Mouse (Mus musculus) cerebellum, postnatal 25 days (tissue): ENCODE data around the gene 3110040N11Rik.
A peak's percentile ranks its signal among the peaks of the same experiment; 100 is the strongest.
"Not testable (repeated sequence)": the region's sequence is repeated elsewhere in the genome, so short reads cannot be mapped to it uniquely, and the experiment has no call there.

Experiments used
- DNase-seq, 2 experiments: peaks; one replicate each; pipeline ENCODE4 v3.0.0; 2021; ENCODE audit warnings: mixed read lengths in 2 of 2

3110040N11Rik gene

DNA sequence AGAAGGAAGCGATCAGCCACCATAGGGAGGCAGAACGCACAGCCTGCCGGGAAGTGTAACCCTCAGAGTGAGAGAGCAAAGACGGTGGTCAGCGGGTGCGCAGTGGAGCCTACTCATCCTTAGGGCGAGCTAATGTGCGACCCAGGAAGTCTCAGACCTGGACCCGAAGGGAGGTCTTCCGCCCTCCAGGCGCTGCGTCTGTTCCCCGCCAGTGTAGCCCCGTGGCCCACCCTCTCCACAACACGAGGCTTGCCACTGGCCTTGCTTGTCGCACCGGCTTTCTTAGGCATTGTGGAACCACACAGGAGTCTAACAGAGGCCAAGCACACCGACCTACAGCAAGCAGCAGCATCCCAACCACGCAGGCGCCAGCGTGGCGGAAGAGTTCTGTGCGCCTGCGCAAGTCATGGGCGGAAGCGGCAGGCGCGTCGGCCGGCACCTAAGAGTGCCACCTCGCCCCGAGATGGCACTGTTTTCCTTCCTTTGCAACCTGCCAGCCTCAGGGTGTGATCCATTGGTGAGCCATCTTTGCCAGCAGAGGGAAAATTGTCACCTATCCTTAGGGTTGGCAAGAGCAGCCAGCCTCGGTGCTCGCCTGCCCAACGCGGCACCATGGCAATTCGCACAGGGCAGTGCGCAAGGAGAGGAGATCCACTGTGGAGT, at the start of gene 3110040N11Rik:
TSS of gene 3110040N11Rik (minus strand) at position 384 of the 663 bp plus-strand sequence.
- peak; percentile 89 to 93 for DNase-seq

DNA sequence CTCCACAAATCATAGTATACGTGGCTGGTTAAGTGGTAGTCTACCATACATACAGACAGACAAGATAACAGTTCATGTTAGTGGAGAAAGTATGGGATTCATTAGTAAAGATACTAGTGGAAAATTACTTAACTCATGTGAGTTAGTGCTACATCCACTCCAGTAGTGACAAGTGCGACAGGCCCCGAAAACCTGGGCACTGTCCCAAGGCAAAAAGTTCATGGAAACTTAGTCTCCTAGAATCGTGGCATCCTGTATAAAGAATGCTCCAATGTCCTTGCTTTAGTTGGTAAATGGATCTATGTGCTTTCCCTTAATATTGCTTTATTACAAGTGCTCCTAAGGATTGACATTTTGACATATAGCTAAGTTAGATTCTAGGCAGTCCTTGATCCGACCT, 48.5 kb upstream of the 3110040N11Rik start:
- DNase-seq: not testable (repeated sequence)

- DNase-seq: no peak
Observed at GRCm38 (mm10) chr7:81835430-81835829, 46.2 kb upstream of the 3110040N11Rik start.

DNA sequence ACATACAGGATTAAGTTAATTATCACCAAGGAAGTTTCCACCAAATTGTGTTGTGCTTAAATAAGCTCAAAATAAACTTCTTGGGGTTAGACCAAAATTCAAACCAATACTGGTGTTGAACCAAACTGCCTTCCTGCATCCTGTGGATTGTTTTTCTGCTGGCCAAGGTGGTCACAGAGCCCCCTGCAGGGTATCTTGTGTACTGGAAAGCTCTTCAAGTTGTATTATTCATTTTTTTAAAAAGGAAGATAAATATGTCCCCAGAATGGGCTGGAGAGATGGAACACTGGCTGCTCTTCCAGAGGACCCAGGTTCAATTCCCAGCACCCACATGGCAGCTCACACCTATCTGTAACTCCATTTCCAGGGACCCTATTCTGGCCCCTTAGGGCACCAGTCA, 45.6 kb upstream of the 3110040N11Rik start:
- no peak for DNase-seq

GRCm38 (mm10) chr7:81829379-81829894, 40.2 kb upstream of the 3110040N11Rik start, which contains the start of gene Btbd1:
Btbd1 (minus strand) TSS chr7:81829431.
- peak in 1 of 2 experiments; percentile 80 for DNase-seq

DNA sequence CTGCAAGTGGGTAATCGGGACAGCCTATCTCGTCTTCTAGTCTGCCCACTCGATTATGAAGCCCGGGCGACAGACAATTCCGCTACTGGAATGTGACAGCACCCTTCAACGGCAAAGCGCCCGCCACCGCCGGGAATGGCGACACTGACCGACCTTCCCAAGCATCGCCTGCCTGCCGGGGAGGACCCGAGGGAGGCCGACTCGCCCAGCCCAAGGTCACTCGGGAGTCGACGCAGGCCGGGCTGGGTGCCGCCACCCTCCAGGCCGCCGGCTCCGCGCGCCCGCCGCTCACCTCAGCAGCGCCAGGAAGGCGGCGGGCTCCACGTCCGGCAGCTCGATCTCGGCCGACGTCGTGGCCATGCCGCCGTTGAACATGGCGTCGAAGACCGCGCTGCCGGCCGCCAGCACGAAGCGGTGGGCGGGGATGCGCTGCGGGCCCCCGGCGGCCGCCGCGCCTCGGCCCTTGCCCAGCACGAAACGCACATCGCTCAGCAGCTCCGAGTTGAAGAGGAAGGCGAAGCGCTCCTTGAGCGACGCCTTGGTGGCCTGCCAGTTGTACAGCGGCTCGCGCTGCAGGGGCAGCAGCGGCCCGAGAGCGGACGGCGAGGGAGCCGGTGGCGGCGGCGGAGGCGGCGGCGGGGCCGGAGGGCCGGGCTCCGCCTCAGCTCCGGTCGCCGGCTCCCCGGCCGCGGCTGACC, 39.6 kb upstream of the 3110040N11Rik start:
- peak; percentile 50 to 66 for DNase-seq

DNA sequence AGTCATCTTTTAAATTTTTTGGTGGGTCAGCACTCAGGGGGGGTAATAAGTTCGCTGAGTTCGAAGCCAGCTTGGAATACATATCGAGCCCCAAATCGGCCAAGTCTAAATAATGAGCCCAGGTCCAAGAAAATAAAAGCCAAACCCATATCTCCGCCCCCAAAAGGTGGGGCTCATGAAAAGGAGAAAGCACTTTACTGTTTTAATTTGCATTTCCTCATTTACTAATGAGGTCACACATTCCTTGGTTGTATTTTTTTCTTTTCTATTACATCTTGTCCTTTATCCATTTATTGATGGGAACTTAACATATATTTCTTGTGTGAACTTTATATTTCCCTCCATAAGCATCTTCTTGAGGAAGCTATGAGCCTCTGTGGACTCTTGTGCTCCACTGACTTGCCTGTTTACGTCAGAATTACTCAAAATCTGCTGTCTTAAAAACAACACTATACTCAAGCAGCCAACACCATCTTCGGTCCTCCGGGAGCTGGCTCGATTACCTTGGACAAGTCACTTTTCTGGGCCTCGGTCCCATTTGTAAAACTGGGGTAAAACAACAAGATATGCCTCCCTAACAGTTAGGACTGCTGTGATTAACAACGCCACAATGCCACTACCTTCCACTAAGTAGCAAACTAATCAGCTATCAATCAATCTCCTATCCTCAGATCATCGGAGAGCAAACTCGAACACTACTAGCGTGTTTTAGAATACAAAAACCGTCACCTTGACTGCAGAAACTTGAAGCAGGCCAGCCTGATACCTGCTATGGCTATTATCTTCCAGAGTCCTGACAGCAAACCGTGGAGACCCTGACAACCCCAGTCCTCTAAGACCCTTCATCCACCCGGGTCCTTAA, 38.8 kb upstream of the 3110040N11Rik start:
- DNase-seq: no peak

DNA sequence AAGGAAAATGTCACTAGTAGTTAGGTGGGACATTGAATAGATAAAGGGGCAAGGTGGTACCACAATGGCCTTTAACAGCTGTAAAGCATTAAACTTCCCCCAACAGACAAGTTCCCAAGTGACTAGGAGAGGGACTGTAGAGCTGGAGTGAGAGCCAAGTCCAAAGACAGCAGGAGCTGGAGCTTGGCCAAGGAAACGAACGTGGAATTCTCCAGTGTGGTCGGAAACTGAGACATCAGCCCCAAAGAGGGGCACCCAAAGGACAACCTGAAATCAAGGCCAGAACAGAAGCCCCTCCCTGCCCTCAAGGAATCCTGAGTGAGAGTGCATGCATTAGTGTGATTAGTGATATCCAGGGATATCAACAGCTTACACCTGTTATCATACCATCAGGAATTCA, 36.1 kb upstream of the 3110040N11Rik start:
- DNase-seq: peak in 1 of 2 experiments; percentile 21

DNA sequence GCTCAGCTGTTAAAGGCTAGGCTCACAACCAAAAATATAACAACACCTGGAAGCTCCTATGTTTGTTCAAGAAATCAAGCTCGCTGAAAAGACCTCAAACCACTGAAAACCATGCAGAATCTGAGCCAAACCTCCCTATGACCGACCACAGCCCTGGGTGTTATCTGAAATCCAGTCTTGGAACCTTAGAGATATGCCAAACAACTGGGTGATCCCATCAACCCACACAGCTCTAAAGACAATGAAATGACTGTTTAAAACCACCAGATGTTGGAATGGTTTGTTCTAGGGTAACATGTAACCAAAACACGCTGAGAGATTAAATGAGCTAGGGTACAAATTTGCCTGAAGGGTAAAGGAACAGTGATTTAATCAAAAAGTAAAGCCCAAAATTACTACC, 35.6 kb upstream of the 3110040N11Rik start:
- no peak for DNase-seq

DNA sequence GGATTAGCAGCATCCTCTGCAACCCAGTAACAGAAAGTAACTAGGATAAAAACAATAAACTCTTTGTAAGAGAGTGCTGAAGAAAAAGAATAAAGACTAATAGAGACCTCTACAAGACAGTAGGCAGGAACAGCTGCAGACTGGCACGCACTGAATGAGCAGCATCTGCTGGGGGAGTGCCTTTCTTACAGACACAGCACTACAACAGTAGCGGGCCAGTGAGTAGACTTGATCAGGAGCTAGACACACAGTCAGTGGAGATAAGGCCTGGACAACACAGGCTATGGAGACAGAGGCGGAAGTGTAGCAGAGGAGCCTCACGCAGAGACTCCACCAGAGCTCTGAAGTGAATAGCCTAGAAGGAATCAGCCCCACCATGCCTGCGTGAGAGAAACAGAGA, 16.8 kb upstream of the 3110040N11Rik start:
- DNase-seq: no peak

DNA sequence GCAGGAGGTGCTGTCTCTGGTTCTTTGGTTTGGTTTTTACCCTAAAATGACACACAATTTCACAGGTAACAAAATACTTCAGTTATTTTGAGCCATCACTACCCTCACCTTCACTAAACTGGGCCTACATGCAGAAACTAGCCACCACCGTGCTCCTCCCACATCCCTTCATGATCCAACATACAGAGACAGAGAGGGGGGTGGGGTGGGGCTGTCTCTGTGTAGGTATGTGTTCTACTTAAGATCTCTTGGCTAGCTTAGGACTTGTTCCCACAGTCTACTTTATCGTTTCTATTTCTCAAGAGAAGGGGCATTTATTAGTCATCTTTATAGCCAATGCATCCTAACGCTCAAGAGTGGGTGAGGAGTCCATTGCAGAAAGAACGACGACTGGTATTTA, 742 bp downstream of the 3110040N11Rik start:
- DNase-seq: peak; percentile 23 to 59

- peak in 1 of 2 experiments; percentile 11 for DNase-seq
Observed at GRCm38 (mm10) chr7:81777667-81778218, 11.5 kb downstream of the 3110040N11Rik start.

GRCm38 (mm10) chr7:81775325-81775724, 14.0 kb downstream of the 3110040N11Rik start:
- no peak for DNase-seq

- peak in 1 of 2 experiments; percentile 17 for DNase-seq
Observed at GRCm38 (mm10) chr7:81772786-81773539, 16.3 kb downstream of the 3110040N11Rik start.

DNA sequence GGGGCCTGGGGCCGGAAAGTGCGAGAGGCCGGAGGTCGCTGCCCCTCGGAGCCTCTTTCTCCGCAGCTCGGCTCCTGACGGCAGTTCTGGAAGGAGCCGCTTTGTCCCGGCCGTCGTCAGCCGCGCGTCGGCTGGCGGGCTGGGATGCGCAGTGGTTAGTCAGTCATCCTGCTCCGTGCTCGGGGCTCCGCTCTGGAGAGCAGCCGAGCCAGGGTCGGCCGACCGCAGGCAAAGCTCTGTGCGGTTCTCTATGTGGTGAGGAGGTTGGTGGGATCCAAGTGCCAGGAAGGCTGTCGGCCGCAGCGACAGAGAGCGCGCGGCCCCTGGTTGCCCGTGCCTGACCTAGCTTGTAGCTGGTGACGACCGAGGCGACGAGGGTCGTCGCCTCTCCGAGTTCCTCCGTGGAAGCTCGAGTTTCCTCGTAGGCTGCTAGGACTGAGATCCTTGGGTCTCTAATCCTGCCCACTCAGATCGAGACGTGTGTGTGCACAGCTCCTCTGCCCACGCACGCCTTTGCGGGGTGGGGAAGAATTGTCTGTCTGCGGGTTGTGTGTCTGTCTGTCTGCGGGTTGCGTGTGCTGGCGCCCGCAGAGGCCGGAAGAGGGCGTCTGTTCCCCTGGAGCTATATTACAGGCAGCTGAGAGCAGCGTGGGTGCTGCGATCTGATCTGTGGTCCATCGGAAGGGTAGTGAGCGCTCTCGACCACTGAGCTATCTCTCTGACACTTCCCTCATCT, 26.0 kb downstream of the 3110040N11Rik start:
- DNase-seq: peak in 1 of 2 experiments; percentile 35

DNA sequence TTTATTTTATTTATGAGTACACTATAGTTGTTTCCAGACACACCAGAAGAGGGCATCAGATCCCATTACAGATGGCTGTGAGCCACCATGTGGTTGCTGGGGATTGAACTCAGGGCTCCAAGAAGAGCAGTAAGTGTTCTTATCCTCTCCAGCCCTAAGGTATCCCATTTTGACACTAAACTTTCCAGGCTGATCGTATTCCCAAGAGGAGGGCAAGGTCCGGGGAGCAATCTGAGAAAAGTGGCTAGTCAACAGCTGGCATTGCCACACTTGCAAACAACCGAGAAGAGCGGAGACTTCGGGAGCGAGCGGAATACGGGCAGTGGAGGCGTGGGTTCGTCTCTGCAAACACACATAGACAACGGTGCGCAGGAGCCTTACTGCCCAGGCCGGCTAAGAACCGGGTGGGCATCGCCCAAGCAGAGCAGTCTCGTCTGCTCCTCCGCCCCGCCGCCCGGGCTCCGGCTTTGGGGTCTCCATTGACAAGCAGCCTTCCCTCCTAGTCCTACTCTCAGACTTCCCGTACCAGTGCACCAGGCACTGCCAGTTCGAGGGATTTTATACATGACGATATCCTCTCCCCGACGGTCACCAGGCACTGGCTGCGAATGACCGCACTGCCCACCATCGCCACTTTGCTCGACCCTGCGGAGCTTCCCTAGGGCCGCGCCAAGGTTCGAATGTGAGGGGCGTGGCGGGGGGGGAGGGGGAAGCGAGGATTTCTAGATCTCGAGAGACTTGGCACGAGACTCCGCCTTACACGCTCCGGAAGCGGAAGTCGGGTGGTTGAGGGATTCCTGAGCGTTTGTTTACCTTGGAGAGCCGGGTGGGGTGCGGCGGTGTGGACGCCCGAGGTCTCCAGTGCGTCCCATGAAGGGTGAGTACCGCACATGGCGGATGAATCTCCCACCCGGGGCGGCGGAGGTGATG, 26.8 kb downstream of the 3110040N11Rik start, which contains the start of gene Ramac:
TSS of gene Ramac (plus strand) at position 746 of the 930 bp plus-strand sequence.
- DNase-seq: peak; percentile 81 to 92

- no peak for DNase-seq
Observed at GRCm38 (mm10) chr7:81747956-81748355, 41.3 kb downstream of the 3110040N11Rik start.

- peak; percentile 31 to 60 for DNase-seq
Observed at GRCm38 (mm10) chr7:81744145-81744544, 45.1 kb downstream of the 3110040N11Rik start.

DNA sequence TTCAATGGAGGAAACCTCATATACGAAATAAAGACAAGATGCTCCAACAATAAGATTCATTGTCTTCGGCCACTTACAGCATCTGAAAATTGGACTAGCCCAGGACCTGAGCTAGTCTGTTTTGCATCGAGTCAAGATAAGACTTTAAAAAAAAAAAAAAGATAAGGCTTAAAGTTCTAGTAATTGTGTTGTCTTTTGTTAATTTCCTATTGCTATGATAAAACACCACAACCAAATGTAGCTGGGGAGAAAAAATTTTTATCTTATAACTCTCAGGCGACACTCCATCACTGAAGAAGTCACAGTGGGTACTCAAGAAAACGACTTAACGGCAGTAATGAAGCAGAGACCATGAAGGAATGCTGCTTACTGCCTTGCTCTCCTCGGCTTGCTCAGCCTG, 49.3 kb downstream of the 3110040N11Rik start:
- no peak for DNase-seq
